Mouse (Mus musculus): ENCODE measurements at regions not wholly inside any gene's neighbourhood (a gene's known extent, or its start where the extent isn't known, plus 50 kb on each side); places are given as distances from the start of the nearest gene placed in this dataset.

DNA sequence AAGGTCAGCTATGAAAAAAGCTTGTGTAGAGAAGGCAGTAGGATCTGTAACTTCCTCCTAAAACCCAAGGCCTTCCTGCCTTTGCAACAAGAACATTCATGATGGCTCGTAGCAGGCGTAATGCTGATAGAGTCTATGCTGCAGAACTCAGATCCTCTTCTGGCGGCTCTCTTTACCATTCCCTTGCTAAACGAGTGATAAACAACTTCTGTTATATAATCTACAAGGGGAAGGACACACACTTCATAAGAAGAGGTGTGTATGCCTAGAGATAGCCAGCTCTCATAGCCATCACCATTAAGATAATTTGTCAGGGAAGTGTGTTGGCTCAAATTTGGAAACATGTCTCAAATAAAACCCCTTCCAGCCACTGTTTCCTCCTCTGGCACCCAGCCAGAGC, 441.9 kb downstream of the Gpam start:
- 80% methylated on average over 4 of the region's 4 CpGs for WGBS
- ATAC-seq, result no peak
- no peaks in the 10 kb centered on the region for H3K27me3 ChIP-seq (replicated peaks)
- no peaks in the 10 kb centered on the region for H3K4me1 ChIP-seq (replicated peaks)
- no peak overlapping the region for H3K4me3 ChIP-seq (replicated peaks)
- H3K36me3 ChIP-seq, result no peaks in the 10 kb centered on the region
- H3K27ac ChIP-seq, result no peak overlapping the region
- H3K4me2 ChIP-seq (replicated peaks), result no peak overlapping the region
- no peaks in the 10 kb centered on the region for H3K9me3 ChIP-seq
- no peak overlapping the region for H3K9ac ChIP-seq
